Mouse (Mus musculus): ENCODE measurements around the gene Met.

GRCm38 (mm10) chr6:17473128-17473527, 9.5 kb downstream of the Met start:
- TF ChIP-seq POLR2A (IDR thresholded peaks at IDR 0.05; ENCODE audit: control insufficient read depth, low read depth, low read length) = no peak
- TF ChIP-seq CTCF (IDR thresholded peaks at IDR 0.05; ENCODE audit: control insufficient read depth, insufficient read depth, insufficient replicate concordance, low read depth, low read length) = no peak

All from testis, adult 2 months (tissue).